Mouse (Mus musculus) adrenal gland, postnatal 10 days (tissue): ENCODE data around the gene Scarb1. TPM values are rescaled to one million over a fixed set of nuclear protein-coding genes. Genes with fewer than 3 reads are reported as not detected.

Source experiments
- DNase-seq: peaks from one replicate; pipeline ENCODE4 v3.0.0; 2021; ENCODE audit warnings: mixed read lengths
- total RNA-seq, 2 experiments: library from RNA; stranded (reverse); gene quantifications; 2 replicates each; pipeline ENCODE4 v1.2.3; 2021

Gene Scarb1
- total RNA-seq, 2 experiments from 2014 or later = 506 to 1,242 TPM

- peak; percentile 72 for DNase-seq
Measured at GRCm38 (mm10) chr5:125305229-125306081, 35.4 kb downstream of the Scarb1 start.

- DNase-seq = peak; percentile 68
Measured at GRCm38 (mm10) chr5:125304245-125304856, 36.5 kb downstream of the Scarb1 start.

GRCm38 (mm10) chr5:125303055-125303454 lies 37.8 kb downstream of the Scarb1 start:
- DNase-seq = no peak

- no peak for DNase-seq
Measured at GRCm38 (mm10) chr5:125298234-125298633, 42.7 kb downstream of the Scarb1 start.

GRCm38 (mm10) chr5:125297171-125297570 lies 43.7 kb downstream of the Scarb1 start:
- no peak for DNase-seq

GRCm38 (mm10) chr5:125292951-125293350 lies 47.9 kb downstream of the Scarb1 start:
- DNase-seq = no peak

- DNase-seq = no peak
Measured at GRCm38 (mm10) chr5:125291895-125292294, 49.0 kb downstream of the Scarb1 start.

GRCm38 (mm10) chr5:125291387-125291786 lies 49.5 kb downstream of the Scarb1 start:
- no peak for DNase-seq

- DNase-seq = no peak
Measured at GRCm38 (mm10) chr5:125287053-125287655, 53.7 kb downstream of the Scarb1 start.

GRCm38 (mm10) chr5:125286090-125286489 lies 54.8 kb downstream of the Scarb1 start:
- peak; percentile 78 for DNase-seq

- DNase-seq = peak; percentile 51
Measured at GRCm38 (mm10) chr5:125283748-125284640, 56.9 kb downstream of the Scarb1 start.

- DNase-seq = no peak
Measured at GRCm38 (mm10) chr5:125279216-125279615, 61.7 kb downstream of the Scarb1 start.

GRCm38 (mm10) chr5:125278314-125278713 lies 62.6 kb downstream of the Scarb1 start:
- DNase-seq = no peak

GRCm38 (mm10) chr5:125277313-125277712 lies 63.6 kb downstream of the Scarb1 start:
- no peak for DNase-seq

GRCm38 (mm10) chr5:125276765-125277164 lies 64.1 kb downstream of the Scarb1 start:
- DNase-seq = no peak

- peak; percentile 74 for DNase-seq
Measured at GRCm38 (mm10) chr5:125275315-125275714, 65.6 kb downstream of the Scarb1 start.

- no peak for DNase-seq
Measured at GRCm38 (mm10) chr5:125274773-125275172, 66.1 kb downstream of the Scarb1 start.

GRCm38 (mm10) chr5:125274182-125274581 lies 66.7 kb downstream of the Scarb1 start:
- DNase-seq = no peak

- DNase-seq = peak; percentile 87
Measured at GRCm38 (mm10) chr5:125273666-125274109, 67.2 kb downstream of the Scarb1 start.

- DNase-seq = no peak
Measured at GRCm38 (mm10) chr5:125272231-125272988, 68.5 kb downstream of the Scarb1 start.

- DNase-seq = peak; percentile 92
Measured at GRCm38 (mm10) chr5:125271531-125272203, 69.2 kb downstream of the Scarb1 start.
